Mouse (Mus musculus): ENCODE measurements around the gene Socs7.

Socs7 gene

GRCm38 (mm10) chr11:97442891-97443675 lies 80.7 kb downstream of the Socs7 start:
- DNase-seq (ENCODE audit: low spot score in 2 of 2) = no peak

- no peak for DNase-seq (ENCODE audit: low spot score in 2 of 2)
Measured at GRCm38 (mm10) chr11:97445596-97445995, 83.2 kb downstream of the Socs7 start.

GRCm38 (mm10) chr11:97445999-97446511 lies 83.7 kb downstream of the Socs7 start:
- DNase-seq (ENCODE audit: low spot score in 2 of 2) = no peak

GRCm38 (mm10) chr11:97447979-97448378 lies 85.6 kb downstream of the Socs7 start:
- DNase-seq (ENCODE audit: low spot score in 2 of 2) = no peak

Measured in frontal cortex, postnatal 36 days (tissue).